Mouse (Mus musculus) central nervous system, embryonic 18 days (tissue): ENCODE results near the gene Dnajc5g. TPM values are rescaled to one million over a fixed set of nuclear protein-coding genes. Genes with fewer than 3 reads are reported as not detected.

Experiments
- polyA plus RNA-seq: library from polyadenylated mRNA; depleted of rRNA; stranded (reverse); fragments of >200 nt; gene quantifications from 2 replicates; pipeline ENCODE4 v1.2.3, GENCODE M21; 2012; rRNA removed

Dnajc5g gene
- not detected in 2 replicates for polyA plus RNA-seq

DNA sequence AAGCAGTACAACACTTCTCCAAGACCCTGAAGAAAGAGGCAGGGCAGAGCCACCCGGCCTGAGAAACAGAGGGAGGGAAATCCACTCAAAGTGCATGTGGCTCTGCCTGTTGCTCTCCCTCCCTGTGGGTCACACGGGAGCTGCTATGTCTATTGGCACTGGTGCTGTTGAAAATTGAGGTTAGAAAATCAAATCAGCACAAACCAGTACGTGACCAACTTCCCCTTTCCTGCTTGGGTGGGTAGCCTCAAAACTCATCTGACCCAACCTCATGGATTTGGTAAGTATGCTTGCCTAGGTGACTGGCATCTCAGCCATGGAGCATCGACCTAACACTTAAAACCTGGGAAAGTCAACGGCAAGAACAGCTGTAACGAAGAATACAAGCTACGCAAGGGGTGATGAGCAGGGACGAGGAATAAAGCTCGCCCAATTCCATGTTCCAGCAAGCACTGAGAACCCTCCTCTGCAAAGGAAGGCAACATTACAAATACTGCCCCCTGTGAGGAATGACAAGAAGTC lies at the start of gene Dnajc5g:
Gene Dnajc5g, plus strand, starts transcription at position 472 of the 522 bp plus-strand sequence.

DNA sequence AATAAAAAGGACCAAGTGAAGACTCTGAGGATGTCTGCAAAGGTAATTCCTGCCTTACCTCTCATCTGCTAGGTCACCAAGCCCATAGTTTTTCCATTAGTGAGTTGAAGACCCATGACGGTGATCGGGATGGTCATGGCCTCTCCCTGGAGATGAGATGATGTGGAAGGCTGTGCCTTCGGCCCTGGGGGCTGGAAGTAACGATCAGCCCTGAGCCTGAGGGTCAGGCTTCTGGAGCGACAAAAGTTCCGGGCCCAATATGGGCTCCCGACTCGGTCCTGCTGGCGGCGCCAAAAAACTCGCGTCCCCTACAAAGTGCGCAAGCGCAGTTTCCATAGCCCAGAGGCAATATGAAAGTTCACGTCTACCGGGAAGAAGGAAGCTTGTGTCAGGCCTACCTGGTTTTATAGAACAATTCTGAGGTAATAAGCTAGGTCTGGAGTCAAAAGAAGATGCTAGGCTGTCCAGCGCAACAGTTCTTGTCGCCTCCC lies 2.0 kb downstream of the Dnajc5g start, which contains the start of gene Slc30a3:
Gene Slc30a3, minus strand, starts transcription at position 238 of the 491 bp plus-strand sequence.

DNA sequence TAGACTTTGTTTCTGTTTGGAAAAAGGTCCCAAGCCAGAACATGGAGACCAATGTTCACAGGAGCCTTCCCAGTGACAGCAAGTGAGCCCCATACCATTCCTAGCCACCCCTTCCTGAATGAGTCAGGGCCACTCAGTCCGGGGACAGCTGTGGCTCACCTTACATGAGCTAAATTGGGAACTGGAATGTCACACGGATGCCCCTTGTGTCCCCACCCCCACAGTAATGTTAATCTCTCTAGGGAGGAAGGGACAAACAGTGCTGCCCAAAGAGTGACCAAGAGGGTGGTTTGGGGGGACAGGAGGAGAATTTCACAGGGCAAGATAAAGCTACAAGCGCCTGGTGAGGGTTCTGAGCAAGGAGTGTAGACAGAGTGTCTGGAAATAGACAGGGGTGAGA lies 10.3 kb downstream of the Dnajc5g start, which contains the start of gene Trim54:
Gene Trim54, plus strand, starts transcription at position 359 of the 400 bp plus-strand sequence.

DNA sequence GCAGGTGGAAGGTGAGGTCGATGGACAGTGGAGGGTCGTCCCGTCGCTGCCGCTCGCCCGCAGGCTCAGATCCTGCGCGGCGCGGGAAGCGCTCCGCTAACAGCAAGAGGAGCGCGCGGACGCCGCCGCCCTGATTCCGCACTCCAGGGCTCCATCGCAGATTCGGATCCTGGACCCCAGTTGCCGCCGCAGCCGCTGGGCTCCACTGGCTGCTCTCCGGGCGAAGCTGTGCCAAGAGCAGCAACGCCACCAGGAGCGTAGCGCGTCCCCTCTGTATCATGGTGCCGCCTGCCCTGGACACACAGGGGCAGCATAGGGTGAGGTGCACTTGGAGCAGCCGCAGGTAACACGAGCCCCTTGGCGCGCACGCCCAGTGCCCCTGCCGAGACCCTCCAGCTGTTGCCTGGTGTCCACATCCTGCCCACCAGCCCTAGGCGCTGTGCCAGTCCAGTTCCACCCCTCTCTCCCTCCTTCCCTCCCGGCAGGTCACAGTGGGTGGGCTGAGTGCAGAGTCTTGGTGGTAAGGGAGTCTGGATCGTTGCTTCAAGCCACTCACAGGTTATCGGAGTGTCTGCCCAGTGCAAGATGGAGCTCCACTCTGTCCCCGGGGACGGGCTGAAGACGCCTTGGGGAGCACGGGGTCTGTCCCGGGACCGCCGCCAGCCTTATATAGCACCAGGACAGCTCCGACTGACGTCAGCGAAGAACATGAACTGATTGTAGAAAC lies 32.3 kb downstream of the Dnajc5g start, which contains the start of gene Ucn:
Gene Ucn, minus strand, starts transcription at position 589 of the 727 bp plus-strand sequence.

DNA sequence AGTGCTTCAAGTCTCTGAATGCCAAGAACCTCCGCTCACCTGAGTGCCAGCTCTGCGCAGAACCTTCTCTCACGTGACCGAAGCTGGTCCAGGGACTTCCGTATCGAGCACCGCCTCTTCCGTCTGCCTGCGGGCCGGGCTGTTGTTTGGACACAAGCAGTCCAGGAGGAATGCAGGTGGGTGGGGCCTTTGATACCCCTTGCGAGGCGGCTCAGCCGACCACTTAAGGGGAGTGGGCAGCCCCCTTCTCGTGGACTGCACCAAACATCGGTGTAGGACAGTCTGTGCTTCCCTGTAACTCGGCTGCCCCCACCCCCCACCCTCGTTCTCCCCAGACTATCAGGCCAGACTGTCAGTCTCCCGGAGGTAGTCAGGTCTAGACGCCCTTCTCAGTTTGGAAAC lies 48.1 kb downstream of the Dnajc5g start, which contains the start of gene Mpv17:
Gene Mpv17, minus strand, starts transcription at position 100 of the 402 bp plus-strand sequence.

Other genes starting within 250 kb of the Dnajc5g start
- 70.2 and 73.8 TPM in 2 replicates for gene Tmem214, start 238.3 kb upstream of the Dnajc5g start, polyA plus RNA-seq
- gene Agbl5, start 217.6 kb upstream of the Dnajc5g start, polyA plus RNA-seq, result 49.5 and 56.4 TPM in 2 replicates
- gene Ost4, start 198.5 kb upstream of the Dnajc5g start, polyA plus RNA-seq, result 211 and 228 TPM in 2 replicates
- 8.0 and 17.2 TPM in 2 replicates for gene Emilin1, start 192.9 kb upstream of the Dnajc5g start, polyA plus RNA-seq
- gene Khk, start 184.9 kb upstream of the Dnajc5g start, polyA plus RNA-seq, result 9.1 and 11.0 TPM in 2 replicates
- 59.3 and 70.9 TPM in 2 replicates for gene Cgref1, start 160.7 kb upstream of the Dnajc5g start, polyA plus RNA-seq
- 156 and 160 TPM in 2 replicates for gene Preb, start 145.9 kb upstream of the Dnajc5g start, polyA plus RNA-seq
- 0.01 TPM in 1 of 2 replicates, not detected in the other for gene Tcf23, start 137.6 kb upstream of the Dnajc5g start, polyA plus RNA-seq
- 162 and 172 TPM in 2 replicates for gene Atraid, start 58.0 kb upstream of the Dnajc5g start, polyA plus RNA-seq
- gene Slc5a6, start 57.4 kb upstream of the Dnajc5g start, polyA plus RNA-seq, result 41.9 and 44.0 TPM in 2 replicates
- 23.0 and 24.6 TPM in 2 replicates for gene Cad, start 51.5 kb upstream of the Dnajc5g start, polyA plus RNA-seq
- 10.6 and 13.6 TPM in 2 replicates for gene Slc30a3, start 2.0 kb downstream of the Dnajc5g start, polyA plus RNA-seq
- 1.2 TPM in 1 of 2 replicates, not detected in the other for gene Trim54, start 10.4 kb downstream of the Dnajc5g start, polyA plus RNA-seq
- gene Ucn, start 32.5 kb downstream of the Dnajc5g start, polyA plus RNA-seq, result 0.19 and 0.21 TPM in 2 replicates
- gene Mpv17, start 48.0 kb downstream of the Dnajc5g start, polyA plus RNA-seq, result 59.2 and 63.1 TPM in 2 replicates
- gene Gm29609, start 73.6 kb downstream of the Dnajc5g start, polyA plus RNA-seq, result 2.8 and 3.7 TPM in 2 replicates
- gene Gtf3c2, start 73.9 kb downstream of the Dnajc5g start, polyA plus RNA-seq, result 81.6 and 84.5 TPM in 2 replicates
- gene Snx17, start 86.9 kb downstream of the Dnajc5g start, polyA plus RNA-seq, result 87.5 and 88.0 TPM in 2 replicates
- gene Eif2b4, start 87.1 kb downstream of the Dnajc5g start, polyA plus RNA-seq, result 60.8 and 68.2 TPM in 2 replicates
- gene Zfp513, start 96.0 kb downstream of the Dnajc5g start, polyA plus RNA-seq, result 53.9 and 56.3 TPM in 2 replicates
- gene Ppm1g, start 114.4 kb downstream of the Dnajc5g start, polyA plus RNA-seq, result 170 and 178 TPM in 2 replicates
- gene Nrbp1, start 134.6 kb downstream of the Dnajc5g start, polyA plus RNA-seq, result 150 and 152 TPM in 2 replicates
- 0.16 TPM in 1 of 2 replicates, not detected in the other for gene Gm9970, start 134.9 kb downstream of the Dnajc5g start, polyA plus RNA-seq
- gene Krtcap3, start 145.4 kb downstream of the Dnajc5g start, polyA plus RNA-seq, result 3.8 and 4.6 TPM in 2 replicates
- gene Ift172, start 184.8 kb downstream of the Dnajc5g start, polyA plus RNA-seq, result 50.2 and 54.6 TPM in 2 replicates
- gene Fndc4, start 189.8 kb downstream of the Dnajc5g start, polyA plus RNA-seq, result 190 and 201 TPM in 2 replicates
- gene Gckr, start 191.2 kb downstream of the Dnajc5g start, polyA plus RNA-seq, result 0.75 and 0.87 TPM in 2 replicates